Mouse (Mus musculus): ENCODE results near the gene Hsd17b1. TPM values are rescaled to one million over a fixed set of nuclear protein-coding genes. Genes with fewer than 3 reads are reported as not detected.

The Hsd17b1 gene
- total and polyA plus RNA-seq, 2 experiments from 2014 or later, result 0.27 TPM; not detected in 1

- no peak for TF ChIP-seq CTCF (IDR thresholded peaks at IDR 0.05)
- no peak overlapping the region for H3K27ac ChIP-seq (ENCODE audit: low read depth, low read length)
- no peaks in the 10 kb centered on the region; the same call in 1 of the 2 replicates for H3K36me3 ChIP-seq (ENCODE audit: insufficient read depth, low read length)
- ATAC-seq (ENCODE audit: low FRiP score), result no peak
- H3K4me1 ChIP-seq (ENCODE audit: insufficient read depth, low read length), result no peaks in the 10 kb centered on the region
- WGBS, result 46% methylated on average over 4 of the region's 4 CpGs
- H3K9ac ChIP-seq (replicated peaks; ENCODE audit: low read length, poor library complexity, severe bottlenecking), result no peak overlapping the region
- no peaks in the 10 kb centered on the region for H3K27me3 ChIP-seq (ENCODE audit: insufficient read depth, low read length)
- H3K9me3 ChIP-seq (ENCODE audit: low read length), result no peaks in the 10 kb centered on the region
- no peak for DNase-seq (ENCODE audit: low spot score)
- H3K4me2 ChIP-seq (ENCODE audit: low read depth, low read length, poor library complexity, severe bottlenecking), result no peak overlapping the region
- no peak overlapping the region for H3K4me3 ChIP-seq (ENCODE audit: low read depth, low read length)
Observed at GRCm38 (mm10) chr11:101109351-101109750, 31.1 kb downstream of the Hsd17b1 start.

- Histone ChIP-seq H3K27me3 (ENCODE audit: insufficient read depth, low read length) (no peaks in the 10 kb centered on the region), H3K27ac (ENCODE audit: low read depth, low read length) (no peak overlapping the region), H3K9ac (replicated peaks; ENCODE audit: low read length, poor library complexity, severe bottlenecking) (no peak overlapping the region), H3K4me2 (ENCODE audit: low read depth, low read length, poor library complexity, severe bottlenecking) (no peak overlapping the region), H3K4me3 (ENCODE audit: low read depth, low read length) (no peak overlapping the region), H3K4me1 (ENCODE audit: insufficient read depth, low read length) (no peaks in the 10 kb centered on the region), H3K9me3 (ENCODE audit: low read length) (no peaks in the 10 kb centered on the region), H3K36me3 (ENCODE audit: insufficient read depth, low read length) (no peaks in the 10 kb centered on the region)
- no peak for TF ChIP-seq CTCF (IDR thresholded peaks at IDR 0.05)
- WGBS, result 70% methylated on average over 5 of the region's 5 CpGs
- no peak for DNase-seq (ENCODE audit: low spot score)
- ATAC-seq (ENCODE audit: low FRiP score), result no peak
Observed at GRCm38 (mm10) chr11:101110708-101111107, 32.5 kb downstream of the Hsd17b1 start.

- no peaks in the 10 kb centered on the region for H3K36me3 ChIP-seq (ENCODE audit: insufficient read depth, low read length)
- no peak for TF ChIP-seq CTCF (IDR thresholded peaks at IDR 0.05)
- no peaks in the 10 kb centered on the region for H3K27me3 ChIP-seq (ENCODE audit: insufficient read depth, low read length)
- no peak for DNase-seq (ENCODE audit: low spot score)
- no peak overlapping the region for H3K4me3 ChIP-seq (ENCODE audit: low read depth, low read length)
- H3K4me2 ChIP-seq (ENCODE audit: low read depth, low read length, poor library complexity, severe bottlenecking), result no peak overlapping the region
- no peak overlapping the region for H3K27ac ChIP-seq (ENCODE audit: low read depth, low read length)
- 88% methylated on average over 4 of the region's 4 CpGs for WGBS
- no peaks in the 10 kb centered on the region for H3K9me3 ChIP-seq (ENCODE audit: low read length)
- no peaks in the 10 kb centered on the region for H3K4me1 ChIP-seq (ENCODE audit: insufficient read depth, low read length)
- no peak for ATAC-seq (ENCODE audit: low FRiP score)
- H3K9ac ChIP-seq (replicated peaks; ENCODE audit: low read length, poor library complexity, severe bottlenecking), result no peak overlapping the region
Observed at GRCm38 (mm10) chr11:101111178-101111577, 33.0 kb downstream of the Hsd17b1 start.

GRCm38 (mm10) chr11:101112186-101112585 lies 34.0 kb downstream of the Hsd17b1 start:
- no peak overlapping the region for H3K27ac ChIP-seq (ENCODE audit: low read depth, low read length)
- ATAC-seq (ENCODE audit: low FRiP score), result no peak
- no peak overlapping the region for H3K4me3 ChIP-seq (ENCODE audit: low read depth, low read length)
- no peak for DNase-seq (ENCODE audit: low spot score)
- no peak overlapping the region for H3K4me2 ChIP-seq (ENCODE audit: low read depth, low read length, poor library complexity, severe bottlenecking)
- H3K27me3 ChIP-seq (ENCODE audit: insufficient read depth, low read length), result no peaks in the 10 kb centered on the region
- 87% methylated on average over 3 of the region's 3 CpGs for WGBS
- H3K36me3 ChIP-seq (ENCODE audit: insufficient read depth, low read length), result no peaks in the 10 kb centered on the region
- no peaks in the 10 kb centered on the region for H3K4me1 ChIP-seq (ENCODE audit: insufficient read depth, low read length)
- no peak for TF ChIP-seq CTCF (IDR thresholded peaks at IDR 0.05)
- H3K9me3 ChIP-seq (ENCODE audit: low read length), result no peaks in the 10 kb centered on the region
- H3K9ac ChIP-seq (replicated peaks; ENCODE audit: low read length, poor library complexity, severe bottlenecking), result no peak overlapping the region

DNA sequence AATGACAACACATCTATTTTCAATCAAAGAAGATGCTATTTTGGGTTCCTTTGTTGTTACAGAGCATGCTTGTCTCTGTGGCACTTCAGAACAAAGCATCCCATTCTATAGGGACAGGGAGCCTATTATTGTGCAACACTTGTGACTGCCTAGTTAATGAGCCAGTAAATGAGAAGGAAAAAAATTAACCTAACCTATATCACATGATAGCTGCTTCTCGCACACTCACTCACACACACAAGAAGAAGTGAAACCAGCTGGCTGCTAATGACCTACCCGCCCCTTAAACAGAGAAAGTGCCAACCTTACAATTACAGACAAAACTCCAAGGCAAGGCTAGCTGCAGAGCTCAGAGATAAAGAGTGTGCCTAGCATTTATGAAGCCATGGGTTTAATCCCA lies 37.4 kb downstream of the Hsd17b1 start:
- Histone ChIP-seq H3K9me3 (ENCODE audit: low read length) (no peaks in the 10 kb centered on the region), H3K4me3 (ENCODE audit: low read depth, low read length) (no peak overlapping the region), H3K36me3 (ENCODE audit: insufficient read depth, low read length) (no peaks in the 10 kb centered on the region), H3K4me1 (ENCODE audit: insufficient read depth, low read length) (peaks cover 9% of the 10 kb centered on the region; the same call in 1 of the 2 replicates), H3K27ac (ENCODE audit: low read depth, low read length) (no peak overlapping the region), H3K9ac (replicated peaks; ENCODE audit: low read length, poor library complexity, severe bottlenecking) (no peak overlapping the region), H3K27me3 (ENCODE audit: insufficient read depth, low read length) (no peaks in the 10 kb centered on the region), H3K4me2 (ENCODE audit: low read depth, low read length, poor library complexity, severe bottlenecking) (no peak overlapping the region)
- DNase-seq (ENCODE audit: low spot score) (no peak), ATAC-seq (ENCODE audit: low FRiP score) (no peak)
- no peak for TF ChIP-seq CTCF (IDR thresholded peaks at IDR 0.05)
- WGBS, result 84% methylated on average over 2 of the region's 2 CpGs

DNA sequence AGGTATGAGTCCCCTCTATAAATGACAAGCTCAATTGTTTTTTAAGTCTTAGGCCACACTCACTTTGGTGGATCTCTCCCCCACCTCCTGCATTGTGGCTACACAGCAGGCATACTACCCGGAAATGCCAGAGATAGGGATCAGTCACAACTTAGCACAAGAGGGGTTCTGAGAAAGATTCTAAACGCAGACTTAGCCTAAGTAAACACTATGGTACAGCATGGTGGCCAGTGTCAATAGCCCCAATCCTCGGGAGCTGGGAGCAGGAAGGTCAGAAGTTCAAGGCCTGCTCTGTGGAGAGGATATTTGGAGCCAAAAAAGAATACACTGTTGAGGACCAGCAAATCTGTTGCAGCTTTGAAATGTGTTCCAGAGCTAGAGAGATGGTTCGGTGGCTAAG lies 39.9 kb downstream of the Hsd17b1 start:
- Histone ChIP-seq H3K4me1 (ENCODE audit: insufficient read depth, low read length) (peaks cover 15% of the 10 kb centered on the region; the same call in 1 of the 2 replicates), H3K4me3 (ENCODE audit: low read depth, low read length) (peak overlapping the region; percentile 75), H3K9me3 (ENCODE audit: low read length) (no peaks in the 10 kb centered on the region), H3K27ac (ENCODE audit: low read depth, low read length) (no peak overlapping the region), H3K36me3 (ENCODE audit: insufficient read depth, low read length) (peaks cover 4% of the 10 kb centered on the region; the same call in 1 of the 2 replicates), H3K4me2 (ENCODE audit: low read depth, low read length, poor library complexity, severe bottlenecking) (peak overlapping the region; percentile 89), H3K9ac (replicated peaks; ENCODE audit: low read length, poor library complexity, severe bottlenecking) (peak overlapping the region; percentile 85; the same call in 1 of the 2 replicates), H3K27me3 (ENCODE audit: insufficient read depth, low read length) (no peaks in the 10 kb centered on the region)
- TF ChIP-seq CTCF (IDR thresholded peaks at IDR 0.05), result no peak
- ATAC-seq (ENCODE audit: low FRiP score) (no peak), DNase-seq (ENCODE audit: low spot score) (no peak)
- WGBS, result 40% methylated on average over 4 of the region's 4 CpGs

Measured in midbrain, postnatal 0 days (tissue).